Mouse (Mus musculus): Measurements from ENCODE around the gene Tmem151a.

DNA sequence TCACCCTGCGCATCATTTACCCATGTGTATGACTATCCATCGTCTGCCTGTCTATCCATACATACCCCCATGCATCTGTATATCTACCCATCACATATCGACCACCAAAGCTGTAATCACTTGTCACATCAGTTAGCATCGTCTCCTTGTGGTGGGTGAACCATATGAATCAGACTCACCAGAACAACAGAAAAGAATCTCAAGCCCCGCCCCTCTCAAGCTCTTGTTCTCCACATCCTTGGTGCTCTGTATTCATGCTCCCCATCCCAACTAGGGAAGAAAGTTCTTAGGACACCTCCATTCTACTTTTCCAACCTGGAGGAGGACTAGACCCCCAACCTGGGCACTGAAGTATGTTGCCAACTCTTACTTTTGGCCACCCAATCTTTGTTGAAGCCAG, 23.3 kb downstream of the Tmem151a start:
- no peak for TF ChIP-seq CTCF (IDR thresholded peaks at IDR 0.05)
- TF ChIP-seq EP300 (IDR thresholded peaks at IDR 0.05; ENCODE audit: insufficient read depth, low read depth, low read length), result no peak
- no peak for TF ChIP-seq POLR2A (IDR thresholded peaks at IDR 0.05; ENCODE audit: insufficient read depth, low read depth, low read length)
